ENCODE assay signal across 22 mouse cellular contexts in the genomic region with DNA sequence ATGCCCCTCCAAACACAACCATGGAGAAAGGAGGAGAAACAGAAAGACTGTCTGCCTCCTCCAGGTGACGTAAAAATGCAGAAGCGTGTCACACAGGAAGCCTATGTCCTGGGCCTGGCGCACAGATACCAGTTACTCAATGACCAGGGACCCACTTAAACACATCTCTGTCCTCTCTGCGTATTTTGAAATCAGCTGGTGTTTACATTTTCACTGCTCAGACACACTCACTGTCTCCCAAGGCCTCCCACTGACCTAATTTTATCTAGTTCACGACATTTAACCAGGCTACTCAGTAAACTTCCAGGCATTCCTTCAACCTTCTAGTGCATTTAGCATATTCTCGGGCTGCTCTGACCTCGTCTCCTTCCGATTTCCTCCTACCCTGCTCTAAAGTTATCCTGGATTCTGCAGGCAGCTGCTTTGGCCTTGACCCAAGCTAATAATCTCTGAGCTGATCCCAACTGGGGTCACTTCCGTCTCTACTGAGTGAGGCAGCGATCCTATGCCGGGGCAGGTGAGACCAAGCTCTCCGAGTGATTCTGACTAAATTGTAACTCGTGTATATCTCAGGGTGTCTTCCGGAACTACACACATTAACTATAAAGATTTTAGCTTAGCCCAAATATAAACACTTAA. TPM values are rescaled to one million over a fixed set of nuclear protein-coding genes. Genes with fewer than 3 reads are reported as not detected.
DNase-seq lines count a peak whose midpoint lies in the region; ATAC-seq lines count a peak whose summit lies in the region.
"Had no signal": no experiment of that assay in that cellular context is flagged by ENCODE, and none has a peak within 500 bp of the region (broad histone marks: within the 10 kb centered on the region; RNA-seq: fewer than 3 reads in every experiment).

No protein-coding gene starts in this region.

- no peaks in the 10 kb centered on the region for H3K9me3 ChIP-seq in heart, embryonic 12.5 days (replicated peaks)
- H3K9me3 ChIP-seq in kidney, embryonic 15.5 days (replicated peaks) = no peaks in the 10 kb centered on the region
- H3K9me3 ChIP-seq: embryonic facial prominence, embryonic 12.5 days; forebrain, embryonic 13.5 days had no signal

- H3K9ac ChIP-seq in heart, embryonic 12.5 days = no peak overlapping the region
- no peak overlapping the region for H3K9ac ChIP-seq in kidney, embryonic 15.5 days
- H3K9ac ChIP-seq: embryonic facial prominence, embryonic 12.5 days; hindbrain, embryonic 14.5 days; liver, embryonic 14.5 days had no signal

- peak; percentile 89 for DNase-seq in heart, adult 11 months
- no peak for DNase-seq in kidney, adult 18-20 months
- DNase-seq in retina, adult 2 months (ENCODE audit: low read depth, low spot score) = peak; percentile 54
- DNase-seq in retina, embryonic 14.5 days (ENCODE audit: low spot score) = no peak
- DNase-seq in yolk sac, embryonic 10.5 days (ENCODE audit: low spot score) = peak; percentile 73
- no peak for DNase-seq in Muller cell, postnatal 12 days (ENCODE audit: inconsistent ontology term)
- DNase-seq: adrenal gland, adult 8-10 months; cerebellum, adult 9-11 months; gastrocnemius, postnatal 25 days; kidney, postnatal 25 days; left cerebral cortex, postnatal 4 days; lung, postnatal 14 days; right cerebral cortex, adult 18-20 months; thymus, postnatal 14 days had no signal

- H3K36me3 ChIP-seq in heart, embryonic 12.5 days = peaks cover 38% of the 10 kb centered on the region
- peaks cover 16% of the 10 kb centered on the region; the same call in 1 of the 2 replicates for H3K36me3 ChIP-seq in kidney, embryonic 15.5 days

- no peak overlapping the region for H3K4me3 ChIP-seq in heart, embryonic 12.5 days
- H3K4me3 ChIP-seq in kidney, embryonic 15.5 days (replicated peaks) = no peak overlapping the region
- H3K4me3 ChIP-seq: embryonic facial prominence, embryonic 12.5 days; erythroblast, embryonic 14.5 days; forebrain, embryonic 13.5 days had no signal

- H3K27me3 ChIP-seq in heart, embryonic 12.5 days (replicated peaks) = no peaks in the 10 kb centered on the region
- no peaks in the 10 kb centered on the region for H3K27me3 ChIP-seq in kidney, embryonic 15.5 days
- H3K27me3 ChIP-seq: embryonic facial prominence, embryonic 12.5 days; forebrain, embryonic 13.5 days had no signal

- no peak overlapping the region for H3K27ac ChIP-seq in heart, embryonic 12.5 days (ENCODE audit: poor library complexity, severe bottlenecking)
- H3K27ac ChIP-seq in kidney, embryonic 15.5 days = peak overlapping the region; percentile 37; the same call in 1 of the 2 replicates
- H3K27ac ChIP-seq: embryonic facial prominence, embryonic 12.5 days; forebrain, embryonic 13.5 days; hindbrain, embryonic 14.5 days; liver, embryonic 14.5 days had no signal

- 70% methylated on average over 14 of the region's 14 CpGs for whole genome bisulfite sequencing in heart, embryonic 12.5 days
- WGBS in kidney, embryonic 15.5 days = 78% methylated on average over 14 of the region's 14 CpGs

- H3K4me1 ChIP-seq in heart, embryonic 12.5 days (replicated peaks) = peaks cover 37% of the 10 kb centered on the region
- H3K4me1 ChIP-seq in kidney, embryonic 15.5 days = peaks cover 21% of the 10 kb centered on the region

- H3K4me2 ChIP-seq in heart, embryonic 12.5 days = no peak overlapping the region
- no peak overlapping the region for H3K4me2 ChIP-seq in kidney, embryonic 15.5 days
- H3K4me2 ChIP-seq: embryonic facial prominence, embryonic 12.5 days; forebrain, embryonic 13.5 days; heart, embryonic 11.5 days; hindbrain, embryonic 14.5 days had no signal

- no peak for ATAC-seq in heart, embryonic 12.5 days (ENCODE audit: insufficient number of reproducible peaks, low FRiP score)
- no peak for ATAC-seq in kidney, embryonic 15.5 days (replicated peaks; ENCODE audit: low FRiP score)
- ATAC-seq: forebrain, embryonic 13.5 days had no signal

RNA-seq across cellular contexts. Expression of a gene that starts 7.9 kb away (rescaled TPM):
- 180 and 181 TPM in 2 replicates for polyA plus RNA-seq in heart, embryonic 12.5 days (2016; fragmentation: Nextera tagmentation; extraction: Ambion mirVana)
- 57.8 and 59.0 TPM in 2 replicates for polyA plus RNA-seq in kidney, embryonic 15.5 days (2015; fragmentation: Nextera tagmentation; extraction: Ambion mirVana)

Comparison
In these comparisons a context has a peak if more than half of its experiments do, and no peak if none do; other contexts are left out.
1. DNase-seq: peak in heart, adult 11 months (single experiment), retina, adult 2 months (single experiment) and yolk sac, embryonic 10.5 days (single experiment); none in kidney, adult 18-20 months (single experiment), retina, embryonic 14.5 days (single experiment) and Muller cell, postnatal 12 days (single experiment).